Mouse (Mus musculus): Measurements from ENCODE around the gene Ilkap.

The Ilkap gene

GRCm38 (mm10) chr1:91398260-91399062 is at the start of gene Ilkap:
Gene Ilkap (minus strand): TSS chr1:91398815.
- peak; percentile 89 for DNase-seq

GRCm38 (mm10) chr1:91446511-91446910 is 47.9 kb upstream of the Ilkap start:
- no peak for DNase-seq

- peak; percentile 87 for DNase-seq
These were observed 47.4 kb upstream of the Ilkap start for GRCm38 (mm10) chr1:91446060-91446459.

GRCm38 (mm10) chr1:91444841-91445830 is 46.5 kb upstream of the Ilkap start:
- peak; percentile 6 for DNase-seq

- DNase-seq = peak; percentile 60
These were observed 43.9 kb upstream of the Ilkap start for GRCm38 (mm10) chr1:91442350-91442990.

- DNase-seq = no peak
These were observed 43.2 kb upstream of the Ilkap start for GRCm38 (mm10) chr1:91441855-91442254.

GRCm38 (mm10) chr1:91439776-91440175 is 41.2 kb upstream of the Ilkap start:
- no peak for DNase-seq

- no peak for DNase-seq
These were observed 39.0 kb upstream of the Ilkap start for GRCm38 (mm10) chr1:91437573-91437972.

- no peak for DNase-seq
These were observed 38.4 kb upstream of the Ilkap start for GRCm38 (mm10) chr1:91437083-91437400.

- DNase-seq = peak; percentile 89
These were observed 37.9 kb upstream of the Ilkap start for GRCm38 (mm10) chr1:91436380-91437082.

GRCm38 (mm10) chr1:91435606-91436130 is 37.1 kb upstream of the Ilkap start:
- no peak for DNase-seq

- DNase-seq = no peak
These were observed 36.3 kb upstream of the Ilkap start for GRCm38 (mm10) chr1:91434905-91435304.

- DNase-seq = no peak
These were observed 32.1 kb upstream of the Ilkap start for GRCm38 (mm10) chr1:91430761-91431160.

GRCm38 (mm10) chr1:91429212-91429611 is 30.6 kb upstream of the Ilkap start:
- DNase-seq = no peak

GRCm38 (mm10) chr1:91428614-91429013 is 30.0 kb upstream of the Ilkap start:
- peak; percentile 95 for DNase-seq

GRCm38 (mm10) chr1:91426397-91426796 is 27.8 kb upstream of the Ilkap start:
- peak; percentile 4 for DNase-seq

- no peak for DNase-seq
These were observed 22.0 kb upstream of the Ilkap start for GRCm38 (mm10) chr1:91420601-91421065.

- DNase-seq = no peak
These were observed 21.4 kb upstream of the Ilkap start for GRCm38 (mm10) chr1:91419862-91420600.

- no peak for DNase-seq
These were observed 19.4 kb upstream of the Ilkap start for GRCm38 (mm10) chr1:91417991-91418390.

- DNase-seq = no peak
These were observed 16.7 kb upstream of the Ilkap start for GRCm38 (mm10) chr1:91415311-91415710.

GRCm38 (mm10) chr1:91414903-91415302 is 16.3 kb upstream of the Ilkap start:
- peak; percentile 60 for DNase-seq
